Mouse (Mus musculus) heart, embryonic 10.5 days (tissue): Measurements from ENCODE around the gene Ypel2. TPM values are rescaled to one million over a fixed set of nuclear protein-coding genes. Genes with fewer than 3 reads are reported as not detected.

Source experiments
- DNase-seq: peaks from one replicate; pipeline ENCODE4 v3.0.0-alpha.2; 2017; ENCODE audit warnings: low spot score
- H3K27ac ChIP-seq: fragments of 300-500 bp; sonication (generic); 2 replicates; pipeline ENCODE4 v1.5.1; 2016; ENCODE audit warnings: mild to moderate bottlenecking
- H3K27me3 ChIP-seq: fragments of 300-500 bp; sonication (generic); 2 replicates; pipeline ENCODE4 v1.6.1; 2016; ENCODE audit warnings: mild to moderate bottlenecking; ENCODE audit not compliant: poor library complexity, insufficient read depth, severe bottlenecking
- H3K36me3 ChIP-seq: fragments of 300-500 bp; sonication (generic); 2 replicates; pipeline ENCODE4 v1.6.1; 2016; ENCODE audit warnings: mild to moderate bottlenecking, moderate library complexity
- H3K4me1 ChIP-seq: fragments of 300-500 bp; sonication (generic); 2 replicates; pipeline ENCODE4 v1.6.1; 2016; ENCODE audit warnings: mild to moderate bottlenecking
- H3K4me3 ChIP-seq: fragments of 300-500 bp; sonication (generic); 2 replicates; pipeline ENCODE4 v1.5.1; 2016; ENCODE audit warnings: mild to moderate bottlenecking, moderate library complexity
- H3K9me3 ChIP-seq: fragments of 300-500 bp; sonication (generic); 2 replicates; pipeline ENCODE4 v1.6.1; 2016; ENCODE audit warnings: mild to moderate bottlenecking, moderate library complexity
- WGBS: fragments of 180-500 bp; shearing (Covaris S2); methylation state at CpG from one replicate; pipeline ENCODE4 v1.1.7; 2016; 5-methylcytosine and 5-hydroxymethylcytosine counted together
- polyA plus RNA-seq: library from polyadenylated mRNA; unstranded; fragments of >200 nt; fragmentation: Nextera tagmentation; extraction: Ambion mirVana; gene quantifications from 2 replicates; pipeline ENCODE4 v1.2.1, GENCODE M21; 2016

The Ypel2 gene
- polyA plus RNA-seq, 1 experiment from 2014 or later = 13.0 TPM

GRCm38 (mm10) chr11:87018081-87018480 is 24.6 kb upstream of the Ypel2 start:
- no peaks in the 10 kb centered on the region for H3K4me1 ChIP-seq
- H3K27me3 ChIP-seq = no peaks in the 10 kb centered on the region
- 78% methylated on average over 4 of the region's 4 CpGs for WGBS
- no peak for DNase-seq
- no peaks in the 10 kb centered on the region for H3K36me3 ChIP-seq
- no peaks in the 10 kb centered on the region for H3K9me3 ChIP-seq
- H3K27ac ChIP-seq = no peak overlapping the region
- H3K4me3 ChIP-seq = no peak overlapping the region

DNA sequence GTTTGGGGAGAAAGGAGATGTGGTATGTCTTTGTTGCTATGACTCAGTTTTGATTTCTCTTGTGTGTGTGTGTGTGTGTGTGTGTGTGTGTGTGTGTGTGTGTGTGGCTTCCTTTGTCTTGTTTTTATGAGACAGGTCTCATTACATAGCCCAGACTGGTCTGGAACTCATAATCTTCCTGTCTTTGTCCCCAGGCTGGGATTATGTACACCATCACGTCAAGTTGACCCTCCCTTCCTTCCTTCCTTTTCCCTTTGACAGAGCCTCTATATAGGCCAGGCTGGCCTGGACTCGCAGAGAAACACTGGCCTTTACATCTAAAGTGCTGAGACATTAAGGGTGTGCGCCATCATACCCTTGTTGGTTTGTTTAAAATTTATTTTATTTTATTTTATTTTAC is 22.2 kb upstream of the Ypel2 start:
- DNase-seq = no peak
- 62% methylated on average over 3 of the region's 3 CpGs for WGBS
- H3K4me1 ChIP-seq = no peaks in the 10 kb centered on the region
- no peaks in the 10 kb centered on the region for H3K27me3 ChIP-seq
- peak overlapping the region; percentile 6; the same call in 1 of the 2 replicates for H3K27ac ChIP-seq
- H3K4me3 ChIP-seq = no peak overlapping the region
- no peaks in the 10 kb centered on the region for H3K9me3 ChIP-seq
- no peaks in the 10 kb centered on the region for H3K36me3 ChIP-seq

DNA sequence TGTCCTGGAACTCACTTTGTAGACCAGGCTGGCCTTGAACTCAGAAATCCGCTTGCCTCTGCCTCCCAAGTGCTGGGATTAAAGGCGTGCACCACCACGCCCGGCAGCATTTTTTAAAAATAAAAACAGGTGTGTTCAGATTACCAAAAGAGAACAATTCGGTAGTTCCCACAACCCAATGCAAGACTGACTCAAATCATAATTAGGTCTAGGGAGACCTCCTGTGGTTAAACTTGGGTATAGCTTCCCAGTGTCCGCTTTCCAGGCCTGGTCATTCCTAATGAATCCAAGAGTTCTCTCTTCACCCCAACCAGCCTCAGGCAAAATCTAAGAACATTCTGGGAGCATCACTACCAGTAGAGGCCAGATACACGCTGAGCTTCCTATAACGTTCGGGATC is 17.0 kb upstream of the Ypel2 start:
- H3K36me3 ChIP-seq = no peaks in the 10 kb centered on the region
- no peaks in the 10 kb centered on the region for H3K27me3 ChIP-seq
- H3K9me3 ChIP-seq = no peaks in the 10 kb centered on the region
- no peak for DNase-seq
- 19% methylated on average over 9 of the region's 9 CpGs for WGBS
- no peaks in the 10 kb centered on the region for H3K4me1 ChIP-seq
- H3K27ac ChIP-seq = no peak overlapping the region
- H3K4me3 ChIP-seq = no peak overlapping the region

DNA sequence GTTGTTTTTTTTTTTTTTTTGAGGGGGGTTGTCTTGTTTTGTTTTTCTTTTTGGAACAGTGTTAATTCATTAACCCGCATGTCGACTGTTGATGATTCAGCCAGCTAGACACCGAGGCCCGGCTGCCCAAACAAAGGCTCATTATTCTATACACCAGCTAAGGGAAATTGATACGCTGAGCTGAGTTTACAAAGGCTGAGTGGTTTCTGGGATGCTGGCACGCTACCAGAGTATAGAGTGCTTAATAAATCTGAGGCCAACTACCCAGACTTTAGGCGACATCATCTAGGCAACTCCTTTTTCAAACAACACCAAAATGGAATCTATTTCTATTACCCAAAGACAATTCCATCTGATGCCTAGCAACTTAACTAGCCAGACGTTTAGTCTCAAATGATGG is 13.9 kb upstream of the Ypel2 start:
- 60% methylated on average over 8 of the region's 8 CpGs for WGBS
- no peak for DNase-seq
- no peaks in the 10 kb centered on the region for H3K9me3 ChIP-seq
- no peak overlapping the region for H3K27ac ChIP-seq
- H3K27me3 ChIP-seq = no peaks in the 10 kb centered on the region
- 0 out of 2 replicates have a peak, but pooled peaks cover 4% of the 10 kb centered on the region for H3K4me1 ChIP-seq
- no peaks in the 10 kb centered on the region for H3K36me3 ChIP-seq
- no peak overlapping the region for H3K4me3 ChIP-seq

DNA sequence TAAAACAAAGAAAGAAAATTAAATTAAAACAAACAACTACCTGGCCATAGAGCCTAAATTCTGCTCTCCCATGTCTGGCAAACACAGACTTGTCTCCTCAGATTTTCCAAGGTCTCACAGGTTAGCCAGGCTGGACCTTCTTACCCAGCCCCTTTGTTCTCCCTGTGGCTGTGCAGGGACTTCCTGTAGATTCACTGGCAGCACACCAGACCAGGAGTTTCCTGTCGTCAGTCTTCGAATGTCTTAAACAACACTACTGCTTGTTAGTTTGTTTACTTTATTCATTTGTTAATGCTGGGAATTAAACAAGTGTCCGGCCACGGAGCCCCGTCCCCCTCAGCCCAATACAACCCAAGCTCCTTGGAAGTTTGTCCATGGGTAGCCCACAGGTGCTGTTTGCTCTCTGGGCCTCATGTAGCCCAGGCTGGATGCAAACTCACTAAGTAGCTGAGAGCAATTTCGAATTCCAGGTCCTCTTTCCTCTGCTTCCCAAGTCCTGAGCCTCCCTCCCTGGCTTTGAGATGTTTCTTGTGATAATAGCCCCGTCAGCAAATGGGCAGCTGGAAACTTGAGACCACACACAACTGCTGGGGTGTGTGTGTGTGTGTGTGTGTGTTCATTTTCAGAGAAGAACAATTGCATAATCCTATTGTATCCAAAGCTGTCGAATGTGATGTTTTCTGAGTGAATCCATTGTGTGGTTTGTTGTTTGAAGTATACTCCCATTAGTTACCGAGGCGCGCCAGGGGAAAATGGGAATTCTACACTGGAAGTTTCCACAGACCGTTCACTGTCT is 11.7 kb upstream of the Ypel2 start:
- no peak for DNase-seq
- no peaks in the 10 kb centered on the region for H3K36me3 ChIP-seq
- WGBS = 51% methylated on average over 12 of the region's 12 CpGs

GRCm38 (mm10) chr11:87002078-87002829 is 8.7 kb upstream of the Ypel2 start:
- 61% methylated on average over 10 of the region's 10 CpGs for WGBS
- DNase-seq = no peak

More for the DNA sequence above, 11.7 kb upstream of the Ypel2 start:
- no peaks in the 10 kb centered on the region for H3K9me3 ChIP-seq
- no peaks in the 10 kb centered on the region for H3K27me3 ChIP-seq
- H3K4me3 ChIP-seq = no peak overlapping the region
- H3K4me1 ChIP-seq = 0 out of 2 replicates have a peak, but pooled peaks cover 4% of the 10 kb centered on the region
- H3K27ac ChIP-seq = peak overlapping the region; percentile 36; the same call in 1 of the 2 replicates

GRCm38 (mm10) chr11:87001217-87001616 is 7.7 kb upstream of the Ypel2 start:
- H3K27me3 ChIP-seq = no peaks in the 10 kb centered on the region
- no peak overlapping the region for H3K27ac ChIP-seq
- 0 out of 2 replicates have a peak, but pooled peaks cover 4% of the 10 kb centered on the region for H3K4me1 ChIP-seq
- H3K36me3 ChIP-seq = no peaks in the 10 kb centered on the region
- H3K9me3 ChIP-seq = no peaks in the 10 kb centered on the region
- no peak for DNase-seq
- WGBS = 62% methylated on average over 8 of the region's 8 CpGs
- no peak overlapping the region for H3K4me3 ChIP-seq

More at GRCm38 (mm10) chr11:87002078-87002829, 8.7 kb upstream of the Ypel2 start:
- Histone ChIP-seq H3K4me3 (no peak overlapping the region), H3K9me3 (no peaks in the 10 kb centered on the region), H3K36me3 (no peaks in the 10 kb centered on the region), H3K27me3 (no peaks in the 10 kb centered on the region), H3K4me1 (0 out of 2 replicates have a peak, but pooled peaks cover 4% of the 10 kb centered on the region), H3K27ac (no peak overlapping the region)

DNA sequence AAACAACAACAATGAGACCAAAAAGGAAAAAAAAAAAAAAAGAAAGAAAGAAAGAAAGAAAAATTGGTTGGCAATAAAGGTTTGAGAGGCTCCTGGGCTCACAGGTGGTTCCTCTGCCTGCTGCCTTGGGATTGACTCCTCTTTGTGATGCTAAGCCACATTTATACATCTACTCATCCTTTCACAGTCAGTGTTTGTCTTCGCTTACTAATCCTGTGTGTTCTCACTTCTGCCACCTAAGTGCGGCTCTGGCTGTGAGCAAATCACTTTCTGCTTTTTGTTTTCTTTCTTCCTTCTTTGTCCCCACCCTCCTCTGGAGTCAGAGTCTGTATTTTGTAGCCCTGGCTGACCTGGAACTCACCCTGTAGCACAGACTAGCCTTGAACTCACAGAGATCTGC is 2.8 kb upstream of the Ypel2 start:
- H3K27ac ChIP-seq = peak overlapping the region; percentile 77; the same call in 1 of the 2 replicates
- no peaks in the 10 kb centered on the region for H3K36me3 ChIP-seq
- 58% methylated on average over 2 of the region's 2 CpGs for WGBS
- H3K27me3 ChIP-seq = no peaks in the 10 kb centered on the region
- DNase-seq = no peak
- no peak overlapping the region for H3K4me3 ChIP-seq
- H3K4me1 ChIP-seq = peaks cover 36% of the 10 kb centered on the region
- H3K9me3 ChIP-seq = no peaks in the 10 kb centered on the region

- Histone ChIP-seq H3K27me3 (no peaks in the 10 kb centered on the region), H3K9me3 (no peaks in the 10 kb centered on the region), H3K4me3 (no peak overlapping the region), H3K4me1 (peaks cover 38% of the 10 kb centered on the region), H3K36me3 (peaks cover 1% of the 10 kb centered on the region; the same call in 1 of the 2 replicates), H3K27ac (peak overlapping the region; percentile 77)
- no peak for DNase-seq
- WGBS = 36% methylated on average over 6 of the region's 6 CpGs
Observed at GRCm38 (mm10) chr11:86995625-86996221, 2.2 kb upstream of the Ypel2 start.

GRCm38 (mm10) chr11:86994791-86995624 is 1.5 kb upstream of the Ypel2 start:
- 47% methylated on average over 10 of the region's 10 CpGs for WGBS
- peaks cover 2% of the 10 kb centered on the region; the same call in 1 of the 2 replicates for H3K36me3 ChIP-seq
- H3K27ac ChIP-seq = peak overlapping the region; percentile 96; the same call in 1 of the 2 replicates
- no peak for DNase-seq
- H3K9me3 ChIP-seq = no peaks in the 10 kb centered on the region
- no peak overlapping the region for H3K4me3 ChIP-seq
- H3K4me1 ChIP-seq = peaks cover 45% of the 10 kb centered on the region
- no peaks in the 10 kb centered on the region for H3K27me3 ChIP-seq

- DNase-seq = no peak
- H3K27me3 ChIP-seq = no peaks in the 10 kb centered on the region
- no peaks in the 10 kb centered on the region for H3K9me3 ChIP-seq
- H3K27ac ChIP-seq = peak overlapping the region; percentile 96
- peaks cover 2% of the 10 kb centered on the region; the same call in 1 of the 2 replicates for H3K36me3 ChIP-seq
- peak overlapping the region; percentile 99 for H3K4me3 ChIP-seq
- 17% methylated on average over 6 of the region's 6 CpGs for WGBS
- H3K4me1 ChIP-seq = peaks cover 52% of the 10 kb centered on the region
Observed at GRCm38 (mm10) chr11:86994330-86994729, 823 bp upstream of the Ypel2 start.

DNA sequence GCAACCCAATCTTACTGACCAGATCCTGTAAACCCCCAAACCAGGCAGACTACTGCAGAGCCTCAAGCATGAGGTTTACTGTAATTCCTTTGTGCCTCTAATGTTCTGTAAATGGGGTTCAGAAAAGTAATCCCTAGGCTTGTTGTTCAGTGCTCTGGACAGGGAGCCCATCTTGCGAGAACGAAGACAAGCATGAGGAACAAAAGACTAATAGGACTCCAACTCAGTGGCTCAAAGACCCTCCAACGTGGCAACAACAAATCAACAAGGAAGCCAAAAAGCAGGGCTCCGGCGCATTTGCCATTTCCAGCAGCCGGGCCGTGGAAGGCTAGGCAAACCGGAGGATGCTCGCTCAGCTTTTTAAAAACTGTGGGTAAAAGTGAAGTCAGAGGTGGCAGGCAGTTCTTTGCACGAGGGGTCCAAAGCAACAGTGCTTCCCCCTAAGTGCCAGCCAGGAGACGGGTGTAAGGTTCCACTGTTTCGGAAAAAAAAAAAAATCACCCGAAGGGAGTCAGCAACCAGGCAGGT is 982 bp downstream of the Ypel2 start:
- Histone ChIP-seq H3K4me1 (peaks cover 66% of the 10 kb centered on the region), H3K4me3 (peak overlapping the region; percentile 99), H3K27ac (peak overlapping the region; percentile 96), H3K9me3 (no peaks in the 10 kb centered on the region), H3K27me3 (no peaks in the 10 kb centered on the region), H3K36me3 (peaks cover 7% of the 10 kb centered on the region; the same call in 1 of the 2 replicates)
- DNase-seq = no peak
- WGBS = 1% methylated on average over 13 of the region's 13 CpGs
